Mouse (Mus musculus) heart, embryonic 14.5 days (tissue): ENCODE measurements around the gene Ank3. TPM values are rescaled to one million over a fixed set of nuclear protein-coding genes. Genes with fewer than 3 reads are reported as not detected.

ENCODE experiments used
- ATAC-seq: fragments of 200-750 bp; cut with Nextera tagmentation; 2 replicates; pipeline ENCODE4 v1.8.0; 2017; ENCODE audit warnings: low read depth, moderate TSS enrichment; ENCODE audit not compliant: insufficient number of reproducible peaks, insufficient read depth, low FRiP score
- H3K27ac ChIP-seq, 2 experiments: fragments of 200-500 bp in 1 of 2; fragments of 300-500 bp in 1 of 2; sonication (generic) in 1 of 2; replicated peaks in 1 of 2; 2 replicates each; pipeline ENCODE4 v1.5.1; 2012 to 2014; ENCODE audit warnings: low read depth in 2 of 2, low read length in 2 of 2, control low read depth in 1 of 2, mild to moderate bottlenecking in 1 of 2, mixed read lengths in 1 of 2; ENCODE audit not compliant: control insufficient read depth in 1 of 2, insufficient read depth in 1 of 2
- H3K27me3 ChIP-seq: fragments of 300-500 bp; sonication (generic); 2 replicates; pipeline ENCODE4 v1.6.1; 2014; ENCODE audit warnings: mild to moderate bottlenecking, low read length, control low read depth; ENCODE audit not compliant: control insufficient read depth, insufficient read depth
- H3K36me3 ChIP-seq: fragments of 300-500 bp; sonication (generic); 2 replicates; pipeline ENCODE4 v1.6.1; 2014; ENCODE audit warnings: mild to moderate bottlenecking, control low read depth, low read length, mixed read lengths; ENCODE audit not compliant: control insufficient read depth, insufficient read depth
- H3K4me1 ChIP-seq, 2 experiments: fragments of 200-500 bp in 1 of 2; fragments of 300-500 bp in 1 of 2; sonication (generic) in 1 of 2; 2 replicates each; pipeline ENCODE4 v1.6.1; 2012 to 2014; ENCODE audit warnings: low read length in 2 of 2, control low read depth in 1 of 2, mixed read lengths in 1 of 2; ENCODE audit not compliant: control insufficient read depth in 2 of 2, insufficient read depth in 2 of 2
- H3K4me2 ChIP-seq: fragments of 300-500 bp; sonication (generic); 2 replicates; pipeline ENCODE4 v1.6.1; 2014; ENCODE audit warnings: mild to moderate bottlenecking, low read length
- H3K4me3 ChIP-seq, 2 experiments: fragments of 200-500 bp in 1 of 2; fragments of 300-500 bp in 1 of 2; sonication (generic) in 1 of 2; 2 replicates each; pipeline ENCODE4 v1.5.1; 2012 to 2014; ENCODE audit warnings: low read length in 2 of 2, mild to moderate bottlenecking in 2 of 2, control low read depth in 1 of 2, low read depth in 1 of 2, moderate library complexity in 1 of 2; ENCODE audit not compliant: control insufficient read depth in 1 of 2, insufficient read depth in 1 of 2
- H3K9ac ChIP-seq: fragments of 300-500 bp; sonication (generic); 2 replicates; pipeline ENCODE4 v1.6.1; 2014; ENCODE audit warnings: mild to moderate bottlenecking, low read length
- H3K9me3 ChIP-seq: fragments of 300-500 bp; sonication (generic); 2 replicates; pipeline ENCODE4 v1.6.1; 2016; ENCODE audit warnings: low read length, control low read depth; ENCODE audit not compliant: control insufficient read depth
- WGBS: fragments of 180-500 bp; shearing (Covaris S2); extraction: QIAGEN DNeasy Blood & Tissue Kit; methylation state at CpG from one replicate; pipeline ENCODE4 v1.1.7; 2014; 5-methylcytosine and 5-hydroxymethylcytosine counted together
- polyA plus RNA-seq: library from polyadenylated mRNA; unstranded; fragments of >200 nt; fragmentation: Nextera tagmentation; extraction: Ambion mirVana; gene quantifications from 2 replicates; pipeline ENCODE4 v1.2.1, GENCODE M21; 2014

Gene Ank3
- polyA plus RNA-seq, 1 experiment from 2014 or later: 43.2 TPM

GRCm38 (mm10) chr10:69620692-69621382 lies 222.3 kb downstream of the Ank3 start:
- no peak overlapping the region for H3K4me2 ChIP-seq
- H3K36me3 ChIP-seq: no peaks in the 10 kb centered on the region
- no peaks in the 10 kb centered on the region for H3K9me3 ChIP-seq
- 71% methylated on average over 7 of the region's 7 CpGs for WGBS
- no peak overlapping the region for H3K27ac ChIP-seq
- H3K27me3 ChIP-seq: no peaks in the 10 kb centered on the region
- no peak overlapping the region for H3K9ac ChIP-seq
- H3K4me1 ChIP-seq: peaks cover 17 to 42% of the 10 kb centered on the region in 2 experiments
- no peak for ATAC-seq
- no peak overlapping the region for H3K4me3 ChIP-seq

GRCm38 (mm10) chr10:69627767-69628166 lies 229.2 kb downstream of the Ank3 start:
- 70% methylated on average over 3 of the region's 3 CpGs for WGBS
- no peak overlapping the region for H3K4me3 ChIP-seq
- no peak for ATAC-seq
- H3K9ac ChIP-seq: no peak overlapping the region
- no peak overlapping the region for H3K4me2 ChIP-seq
- no peaks in the 10 kb centered on the region for H3K9me3 ChIP-seq
- no peak overlapping the region for H3K27ac ChIP-seq
- peaks cover 0 to 10% of the 10 kb centered on the region in 2 experiments; a peak in 2 of 4 replicates for H3K4me1 ChIP-seq
- H3K36me3 ChIP-seq: no peaks in the 10 kb centered on the region
- H3K27me3 ChIP-seq: no peaks in the 10 kb centered on the region

GRCm38 (mm10) chr10:69628743-69629142 lies 230.2 kb downstream of the Ank3 start:
- Histone ChIP-seq H3K36me3 (no peaks in the 10 kb centered on the region), H3K27ac (no peak overlapping the region; a peak in 1 of 4 replicates), H3K4me1 (peaks cover 0 to 10% of the 10 kb centered on the region in 2 experiments; a peak in 2 of 4 replicates), H3K4me3 (no peak overlapping the region), H3K9me3 (no peaks in the 10 kb centered on the region), H3K4me2 (no peak overlapping the region), H3K27me3 (no peaks in the 10 kb centered on the region), H3K9ac (no peak overlapping the region)
- no peak for ATAC-seq
- 22% methylated on average over 6 of the region's 6 CpGs for WGBS

- H3K36me3 ChIP-seq: no peaks in the 10 kb centered on the region
- no peak for ATAC-seq
- H3K4me2 ChIP-seq: no peak overlapping the region
- no peak overlapping the region for H3K4me3 ChIP-seq
- no peak overlapping the region for H3K27ac ChIP-seq
- WGBS: 61% methylated on average over 7 of the region's 7 CpGs
- H3K9me3 ChIP-seq: no peaks in the 10 kb centered on the region
- H3K4me1 ChIP-seq: peaks cover 0 to 14% of the 10 kb centered on the region in 2 experiments; a peak in 3 of 4 replicates
- H3K9ac ChIP-seq: no peak overlapping the region
- no peaks in the 10 kb centered on the region for H3K27me3 ChIP-seq
Observed at GRCm38 (mm10) chr10:69630802-69631388, 232.3 kb downstream of the Ank3 start.

DNA sequence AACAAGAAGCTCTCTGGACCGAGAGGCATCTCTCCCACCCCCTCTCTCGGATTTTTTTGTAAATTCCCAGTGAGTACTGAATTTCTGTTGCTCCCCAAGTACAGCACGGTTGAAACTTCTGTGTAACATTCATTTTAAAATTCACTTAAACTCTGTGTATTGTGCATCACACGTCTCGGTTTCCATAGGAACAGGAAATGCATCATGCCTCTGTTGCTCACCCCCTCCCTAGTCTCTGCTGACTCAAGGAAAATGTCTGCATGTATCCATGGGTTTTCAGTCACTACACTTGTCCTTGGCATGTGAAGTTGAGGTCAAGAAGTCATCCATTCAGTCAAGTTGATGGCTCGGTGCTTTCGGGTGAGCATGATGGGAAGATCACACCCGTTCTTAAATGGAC lies 234.3 kb downstream of the Ank3 start:
- Histone ChIP-seq H3K4me1 (peaks cover 6 to 24% of the 10 kb centered on the region in 2 experiments), H3K27ac (no peak overlapping the region), H3K4me2 (no peak overlapping the region), H3K27me3 (no peaks in the 10 kb centered on the region), H3K9me3 (no peaks in the 10 kb centered on the region), H3K4me3 (no peak overlapping the region), H3K36me3 (no peaks in the 10 kb centered on the region), H3K9ac (no peak overlapping the region)
- WGBS: 87% methylated on average over 8 of the region's 8 CpGs
- no peak for ATAC-seq

- ATAC-seq: no peak
- peaks cover 10 to 23% of the 10 kb centered on the region in 2 experiments for H3K4me1 ChIP-seq
- H3K36me3 ChIP-seq: no peaks in the 10 kb centered on the region
- no peak overlapping the region for H3K4me2 ChIP-seq
- no peaks in the 10 kb centered on the region for H3K27me3 ChIP-seq
- WGBS: 75% methylated on average over 5 of the region's 5 CpGs
- no peak overlapping the region for H3K27ac ChIP-seq
- H3K4me3 ChIP-seq: no peak overlapping the region
- no peak overlapping the region for H3K9ac ChIP-seq
- H3K9me3 ChIP-seq: no peaks in the 10 kb centered on the region
Observed at GRCm38 (mm10) chr10:69634891-69635290, 236.3 kb downstream of the Ank3 start.

DNA sequence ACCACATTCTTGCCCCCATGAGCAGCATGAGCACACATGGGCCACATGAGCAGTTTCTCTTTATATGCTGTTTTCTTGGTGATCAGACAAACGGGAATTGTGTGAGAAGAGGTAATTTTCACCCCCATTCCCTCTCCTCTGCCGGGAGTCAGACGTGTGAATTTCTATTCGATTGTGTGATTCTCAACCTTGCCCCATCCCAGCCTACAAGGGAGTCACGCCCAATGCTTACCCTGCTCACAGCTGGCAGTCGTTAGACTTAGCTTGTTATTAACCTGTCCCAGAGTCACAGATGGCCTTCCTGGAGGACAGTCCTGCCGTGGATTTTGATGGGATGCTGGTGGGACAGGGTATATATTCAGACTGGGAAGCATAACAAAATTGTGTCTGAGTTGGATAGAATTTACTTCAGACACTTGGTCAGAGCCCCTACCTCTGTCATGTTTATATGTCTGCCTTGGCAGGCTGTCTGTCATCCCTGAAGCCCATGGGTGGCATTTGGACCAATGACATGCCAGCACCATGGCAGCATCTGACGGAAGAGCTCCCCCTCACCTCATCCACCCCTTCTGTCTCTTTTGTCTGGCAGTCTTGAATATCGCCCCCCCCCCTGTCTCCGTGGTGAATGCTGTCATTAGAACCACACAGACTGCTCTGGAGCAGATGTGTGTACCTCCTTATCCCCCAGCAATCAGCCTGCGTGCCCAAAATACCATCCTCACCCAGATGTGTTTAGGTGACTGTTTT lies 237.5 kb downstream of the Ank3 start:
- H3K4me2 ChIP-seq: no peak overlapping the region
- no peak overlapping the region for H3K4me3 ChIP-seq
- H3K9me3 ChIP-seq: no peaks in the 10 kb centered on the region
- H3K27me3 ChIP-seq: no peaks in the 10 kb centered on the region
- whole genome bisulfite sequencing: 50% methylated on average over 11 of the region's 11 CpGs
- H3K9ac ChIP-seq: no peak overlapping the region
- H3K27ac ChIP-seq: no peak overlapping the region
- no peak; the same call in 1 of the 2 replicates for ATAC-seq
- H3K36me3 ChIP-seq: no peaks in the 10 kb centered on the region
- H3K4me1 ChIP-seq: peaks cover 10 to 19% of the 10 kb centered on the region in 2 experiments
